17 mouse cellular contexts compared by ENCODE assay signal in the genomic region with DNA sequence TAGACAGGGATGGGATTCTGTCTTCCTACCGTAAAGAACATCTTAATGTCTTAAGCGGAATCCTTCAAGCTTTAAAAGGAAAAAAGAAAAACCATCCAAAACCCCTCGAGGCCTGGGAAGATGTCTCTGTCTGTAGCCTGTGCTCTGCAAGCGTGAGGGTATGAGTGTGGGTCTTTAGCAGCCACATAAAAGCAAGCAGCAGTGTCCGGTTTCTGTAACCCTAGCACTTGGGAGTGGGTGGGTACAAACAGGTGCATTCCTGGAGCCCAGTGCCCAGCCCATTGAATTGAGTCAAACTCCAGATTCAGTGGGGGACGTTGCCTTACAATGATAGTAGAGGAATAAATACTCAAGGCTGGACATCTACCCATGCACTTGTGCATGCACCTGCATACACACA.
"Had no signal": no experiment of that assay in that cellular context is flagged by ENCODE, and none has a peak within 500 bp of the region (broad histone marks: within the 10 kb centered on the region; RNA-seq: fewer than 3 reads in every experiment).

No protein-coding gene starts in this region.

- H3K9me3 ChIP-seq: heart, embryonic 13.5 days; heart, embryonic 15.5 days; hindbrain, embryonic 13.5 days; hindbrain, embryonic 15.5 days; limb, embryonic 13.5 days; limb, embryonic 15.5 days had no signal

- H3K4me2 ChIP-seq: heart, embryonic 11.5 days; heart, embryonic 13.5 days; heart, embryonic 15.5 days; hindbrain, embryonic 13.5 days; hindbrain, embryonic 15.5 days; limb, embryonic 13.5 days; limb, embryonic 15.5 days had no signal

- H3K27ac ChIP-seq: heart, embryonic 13.5 days; heart, embryonic 15.5 days; hindbrain, embryonic 13.5 days; hindbrain, embryonic 15.5 days; hindbrain, postnatal 0 days; limb, embryonic 13.5 days; limb, embryonic 15.5 days had no signal

- H3K4me1 ChIP-seq: heart, embryonic 13.5 days; heart, embryonic 15.5 days; limb, embryonic 13.5 days; limb, embryonic 15.5 days had no signal

- H3K27me3 ChIP-seq: heart, embryonic 13.5 days; heart, embryonic 15.5 days; hindbrain, embryonic 13.5 days; hindbrain, embryonic 15.5 days; limb, embryonic 13.5 days; limb, embryonic 15.5 days had no signal

- H3K4me3 ChIP-seq: heart, embryonic 13.5 days; heart, embryonic 15.5 days; hindbrain, embryonic 13.5 days; hindbrain, embryonic 15.5 days; limb, embryonic 13.5 days; limb, embryonic 15.5 days had no signal

- H3K36me3 ChIP-seq: hindbrain, embryonic 13.5 days; hindbrain, embryonic 15.5 days had no signal

- H3K9ac ChIP-seq: heart, embryonic 13.5 days; heart, embryonic 15.5 days; hindbrain, embryonic 13.5 days; hindbrain, embryonic 15.5 days; limb, embryonic 13.5 days; limb, embryonic 15.5 days had no signal

- ATAC-seq: hindbrain, postnatal 0 days; intestine, embryonic 16.5 days had no signal

- DNase-seq: gastrocnemius, postnatal 14 days; gastrocnemius, postnatal 36 days; heart, adult 18-20 months; heart, postnatal 14 days; heart, postnatal 36 days; kidney, adult 11 months; kidney, adult 8-10 months; left cerebral cortex, postnatal 4 days had no signal
